Mouse (Mus musculus) right cerebral cortex, postnatal 25 days (tissue): ENCODE data around the gene Gm128.

Source experiments
- DNase-seq: peaks from one replicate; pipeline ENCODE4 v3.0.0; 2022

Gene Gm128

GRCm38 (mm10) chr3:95267855-95268254 is 26.5 kb upstream of the Gm128 start:
- DNase-seq: no peak

GRCm38 (mm10) chr3:95266052-95266451 is 24.7 kb upstream of the Gm128 start:
- DNase-seq: no peak

GRCm38 (mm10) chr3:95264724-95265123 is 23.3 kb upstream of the Gm128 start:
- no peak for DNase-seq

- DNase-seq: peak; percentile 46
Measured at GRCm38 (mm10) chr3:95263089-95263739, 21.8 kb upstream of the Gm128 start.

GRCm38 (mm10) chr3:95261975-95262374 is 20.6 kb upstream of the Gm128 start:
- no peak for DNase-seq

- no peak for DNase-seq
Measured at GRCm38 (mm10) chr3:95256931-95257330, 15.5 kb upstream of the Gm128 start.

GRCm38 (mm10) chr3:95250783-95251424 is 9.5 kb upstream of the Gm128 start, which contains the start of gene Bnipl:
Gene Bnipl, minus strand, starts transcription at chr3:95251193.
- DNase-seq: no peak

- DNase-seq: no peak
Measured at GRCm38 (mm10) chr3:95250361-95250760, 9.0 kb upstream of the Gm128 start.

- DNase-seq: no peak
Measured at GRCm38 (mm10) chr3:95247660-95248336, 6.4 kb upstream of the Gm128 start.

- DNase-seq: peak; percentile 44
Measured at GRCm38 (mm10) chr3:95246465-95247231, 5.2 kb upstream of the Gm128 start.

GRCm38 (mm10) chr3:95243086-95243485 is 1.7 kb upstream of the Gm128 start:
- DNase-seq: no peak

- DNase-seq: no peak
Measured at GRCm38 (mm10) chr3:95240900-95241299, 498 bp downstream of the Gm128 start.

- no peak for DNase-seq
Measured at GRCm38 (mm10) chr3:95239971-95240370, 1.4 kb downstream of the Gm128 start.

- DNase-seq: no peak
Measured at GRCm38 (mm10) chr3:95239022-95239421, 2.4 kb downstream of the Gm128 start.

- no peak for DNase-seq
Measured at GRCm38 (mm10) chr3:95237541-95238099, 3.8 kb downstream of the Gm128 start.

- no peak for DNase-seq
Measured at GRCm38 (mm10) chr3:95235386-95236301, 5.8 kb downstream of the Gm128 start.

- no peak for DNase-seq
Measured at GRCm38 (mm10) chr3:95233303-95233980, 8.0 kb downstream of the Gm128 start.

GRCm38 (mm10) chr3:95232771-95233170 is 8.6 kb downstream of the Gm128 start:
- no peak for DNase-seq

- no peak for DNase-seq
Measured at GRCm38 (mm10) chr3:95231298-95232221, 9.8 kb downstream of the Gm128 start, which contains the start of gene Mllt11. Gene Mllt11, minus strand, starts transcription at chr3:95232171.
